Comparison of ENCODE assay signal across 17 mouse cellular contexts in the genomic region with DNA sequence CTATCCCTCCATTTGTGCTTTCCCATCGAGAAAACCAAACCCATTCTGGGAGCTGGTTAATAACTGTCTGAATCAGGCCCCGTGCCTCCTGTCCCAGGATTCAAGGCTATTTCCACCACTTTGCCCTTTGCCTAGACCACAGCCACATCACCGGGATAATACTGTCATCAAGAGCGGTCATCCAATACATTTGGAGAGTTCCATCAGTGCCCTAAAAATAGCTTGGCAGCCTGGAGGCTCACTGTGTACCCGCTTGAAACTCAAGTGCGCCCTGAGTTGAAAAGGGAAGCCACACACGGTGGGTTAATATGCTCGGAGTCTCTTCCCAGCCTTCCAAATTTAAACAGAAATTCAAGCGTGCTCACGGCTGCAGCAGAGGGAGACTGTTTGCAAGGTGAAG. TPM values are rescaled to one million over a fixed set of nuclear protein-coding genes. Genes with fewer than 3 reads are reported as not detected.
DNase-seq lines count a peak whose midpoint lies in the region; ATAC-seq and TF ChIP-seq lines count a peak whose summit lies in the region.
"Had no signal": no experiment of that assay in that cellular context is flagged by ENCODE, and none has a peak within 500 bp of the region (broad histone marks: within the 10 kb centered on the region; RNA-seq: fewer than 3 reads in every experiment).

No protein-coding gene starts in this region.

- peak overlapping the region; percentile 94 for H3K27ac ChIP-seq in heart, adult 2 months
- H3K27ac ChIP-seq in heart, postnatal 0 days (ENCODE audit: low read depth): peak overlapping the region; percentile 97
- H3K27ac ChIP-seq in forebrain, embryonic 13.5 days: no peak overlapping the region
- H3K27ac ChIP-seq: hindbrain, embryonic 10.5 days; limb, embryonic 10.5 days; liver, embryonic 15.5 days had no signal

- H3K36me3 ChIP-seq in heart, adult 2 months (ENCODE audit: control insufficient read depth, insufficient read depth, low read length): no peaks in the 10 kb centered on the region
- H3K36me3 ChIP-seq in heart, postnatal 0 days (replicated peaks; ENCODE audit: control insufficient read depth, insufficient read depth, low read length): no peaks in the 10 kb centered on the region
- no peaks in the 10 kb centered on the region for H3K36me3 ChIP-seq in forebrain, embryonic 13.5 days (ENCODE audit: poor library complexity, severe bottlenecking)
- H3K36me3 ChIP-seq: hindbrain, embryonic 10.5 days; limb, embryonic 10.5 days; liver, embryonic 15.5 days had no signal

- peak; percentile 71 for TF ChIP-seq POLR2A in heart, adult 2 months (IDR thresholded peaks at IDR 0.05; ENCODE audit: insufficient read depth, low read depth, low read length)

- peak; percentile 84 for ATAC-seq in heart, postnatal 0 days (ENCODE audit: insufficient read depth, low read depth)
- no peak for ATAC-seq in forebrain, embryonic 13.5 days
- ATAC-seq: CD4-positive, CD25-positive, alpha-beta regulatory T cell, adult 4 months; forebrain, embryonic 16.5 days; inflammation-experienced regulatory T-cells, adult 6 months had no signal

- H3K79me2 ChIP-seq in heart, adult 2 months (replicated peaks; ENCODE audit: control insufficient read depth, insufficient read depth, low read length): no peaks in the 10 kb centered on the region

- TF ChIP-seq EP300 in heart, adult 2 months (IDR thresholded peaks at IDR 0.05; ENCODE audit: insufficient read depth, low read depth, low read length): peak; percentile 81; the same call in 1 of the 2 replicates
- no peak for TF ChIP-seq EP300 in heart, postnatal 0 days (IDR thresholded peaks at IDR 0.05; ENCODE audit: low read depth)

- H3K4me2 ChIP-seq in heart, postnatal 0 days (ENCODE audit: low read depth, low read length): peak overlapping the region; percentile 59
- H3K4me2 ChIP-seq in forebrain, embryonic 13.5 days: no peak overlapping the region
- H3K4me2 ChIP-seq: liver, embryonic 15.5 days; midbrain, embryonic 11.5 days had no signal

- no peaks in the 10 kb centered on the region for H3K27me3 ChIP-seq in heart, adult 2 months (ENCODE audit: control insufficient read depth, insufficient read depth, low read length)
- H3K27me3 ChIP-seq in heart, postnatal 0 days (ENCODE audit: control insufficient read depth, insufficient read depth, low read length): no peaks in the 10 kb centered on the region
- H3K27me3 ChIP-seq in forebrain, embryonic 13.5 days: no peaks in the 10 kb centered on the region

- DNase-seq in gastrocnemius, adult 18-20 months (ENCODE audit: low spot score): peak; percentile 82
- no peak for DNase-seq in gastrocnemius, postnatal 4 days (ENCODE audit: low spot score in 2 of 2)
- peak; percentile 42 to 59 for DNase-seq in adrenal gland, postnatal 36 days
- peak; percentile 35 to 74 for DNase-seq in heart, adult 2 months
- DNase-seq in heart, postnatal 0 days (ENCODE audit: low spot score): peak; percentile 91
- no peak for DNase-seq in spleen, adult 18-20 months
- DNase-seq in B cell, adult 2 months: no peak
- DNase-seq: kidney, postnatal 14 days; lung, postnatal 14 days had no signal

- WGBS in heart, adult 2 months: 56% methylated on average over 10 of the region's 10 CpGs
- 34% methylated on average over 10 of the region's 10 CpGs for WGBS in heart, postnatal 0 days
- WGBS in forebrain, embryonic 13.5 days: 77% methylated on average over 10 of the region's 10 CpGs

- H3K4me3 ChIP-seq in heart, adult 2 months: peak overlapping the region; percentile 18
- peak overlapping the region; percentile 33 for H3K4me3 ChIP-seq in heart, postnatal 0 days (ENCODE audit: low read depth, low read length)
- H3K4me3 ChIP-seq in forebrain, embryonic 13.5 days: no peak overlapping the region
- H3K4me3 ChIP-seq: hindbrain, embryonic 10.5 days; limb, embryonic 10.5 days; liver, embryonic 15.5 days had no signal

- no peaks in the 10 kb centered on the region for H3K9me3 ChIP-seq in heart, postnatal 0 days (replicated peaks; ENCODE audit: control insufficient read depth, low read length)
- no peaks in the 10 kb centered on the region for H3K9me3 ChIP-seq in forebrain, embryonic 13.5 days (replicated peaks)
- H3K9me3 ChIP-seq: hindbrain, embryonic 10.5 days; limb, embryonic 10.5 days; liver, embryonic 15.5 days had no signal

- 0 out of 2 replicates have a peak, but pooled peaks cover 1% of the 10 kb centered on the region for H3K4me1 ChIP-seq in heart, adult 2 months (ENCODE audit: control insufficient read depth, insufficient read depth, low read length)
- H3K4me1 ChIP-seq in heart, postnatal 0 days (ENCODE audit: control insufficient read depth, insufficient read depth): peaks cover 11% of the 10 kb centered on the region
- 0 out of 2 replicates have a peak, but pooled peaks cover 5% of the 10 kb centered on the region for H3K4me1 ChIP-seq in forebrain, embryonic 13.5 days
- H3K4me1 ChIP-seq: liver, embryonic 15.5 days had no signal

- intact Hi-C loops in heart, adult 2 months (cut with DNase I): no loop called here

- no peak for TF ChIP-seq CTCF in heart, adult 2 months (IDR thresholded peaks at IDR 0.05)
- no peak for TF ChIP-seq CTCF in heart, postnatal 0 days (IDR thresholded peaks at IDR 0.05; ENCODE audit: low read depth)

- peak overlapping the region; percentile 81 for H3K9ac ChIP-seq in heart, adult 2 months (ENCODE audit: low read depth, low read length)
- peak overlapping the region; percentile 51 for H3K9ac ChIP-seq in heart, postnatal 0 days (replicated peaks; ENCODE audit: low read depth, low read length)
- H3K9ac ChIP-seq in forebrain, embryonic 13.5 days: no peak overlapping the region
- H3K9ac ChIP-seq: liver, embryonic 15.5 days had no signal

RNA-seq across cellular contexts. Expression of gene Rbm24, which starts 4.6 kb away (rescaled TPM):
- total RNA-seq in gastrocnemius, adult 18-20 months (2021): 100 to 1,000 TPM; 176 to 207 TPM
- 100 to 1,000 TPM; 182 to 189 TPM for total RNA-seq in gastrocnemius, postnatal 4 days (2021)
- total RNA-seq in adrenal gland, postnatal 36 days (2021): 10 to 100 TPM; 11.6 to 13.1 TPM
- 100 to 1,000 TPM; 176 to 182 TPM for total RNA-seq in heart, adult 2 months (2021)
- polyA plus RNA-seq in heart, adult 2 months (2012; rRNA removed): 225 and 252 TPM in 2 replicates
- total RNA-seq in heart, postnatal 0 days (2014; rRNA removed; ENCODE audit: low replicate concordance): 506 and 538 TPM in 2 replicates
- 60.0 and 69.7 TPM in 2 replicates for polyA plus RNA-seq in heart, postnatal 0 days (2015; fragmentation: Nextera tagmentation; extraction: Ambion mirVana)
- 4.4 and 5.6 TPM in 2 replicates for polyA plus RNA-seq in forebrain, embryonic 13.5 days (2015; fragmentation: Nextera tagmentation; extraction: Ambion mirVana)

Comparison
In these comparisons a context has a peak if more than half of its experiments do, and no peak if none do; other contexts are left out.
1. DNase-seq: peak in gastrocnemius, adult 18-20 months (single experiment), adrenal gland, postnatal 36 days (2 of 2), heart, adult 2 months (2 of 2) and heart, postnatal 0 days (single experiment); none in gastrocnemius, postnatal 4 days (0 of 2), spleen, adult 18-20 months (0 of 2) and B cell, adult 2 months (0 of 2).
2. RNA of gene Rbm24, which starts 4.6 kb away (total RNA-seq): 506 to 538 TPM in heart, postnatal 0 days, 176 to 207 TPM in gastrocnemius, adult 18-20 months, 182 to 189 TPM in gastrocnemius, postnatal 4 days and 176 to 182 TPM in heart, adult 2 months; 11.6 to 13.1 TPM in adrenal gland, postnatal 36 days; every median in the first group is over 10 times any median in the second.